Mouse (Mus musculus) forebrain, embryonic 11.5 days (tissue): ENCODE results near the gene Naf1. TPM values are rescaled to one million over a fixed set of nuclear protein-coding genes. Genes with fewer than 3 reads are reported as not detected.

Source experiments
- ATAC-seq: fragments of 200-750 bp; cut with Nextera tagmentation; replicated peaks from 2 replicates; pipeline ENCODE4 v1.8.0; 2017; ENCODE audit warnings: moderate TSS enrichment; ENCODE audit not compliant: low FRiP score
- DNase-seq: peaks from one replicate; pipeline ENCODE4 v3.0.0-alpha.2; 2017; ENCODE audit warnings: low spot score
- H3K27ac ChIP-seq: fragments of 300-500 bp; sonication (generic); 2 replicates; pipeline ENCODE4 v1.5.1; 2014; ENCODE audit warnings: low read depth, low read length
- H3K27me3 ChIP-seq: fragments of 300-500 bp; sonication (generic); 2 replicates; pipeline ENCODE4 v1.6.1; 2014; ENCODE audit warnings: mild to moderate bottlenecking, low read length, mixed read lengths; ENCODE audit not compliant: control insufficient read depth, insufficient read depth
- H3K36me3 ChIP-seq: fragments of 300-500 bp; sonication (generic); 2 replicates; pipeline ENCODE4 v1.6.1; 2014; ENCODE audit warnings: mild to moderate bottlenecking, low read length, moderate library complexity, mixed read lengths; ENCODE audit not compliant: control insufficient read depth, insufficient read depth
- H3K4me1 ChIP-seq: fragments of 300-500 bp; sonication (generic); replicated peaks from 2 replicates; pipeline ENCODE4 v1.6.1; 2014; ENCODE audit warnings: low read length, mixed read lengths; ENCODE audit not compliant: control insufficient read depth, insufficient read depth
- H3K4me2 ChIP-seq: fragments of 300-500 bp; sonication (generic); 2 replicates; pipeline ENCODE4 v1.6.1; 2014; ENCODE audit warnings: low read depth, mild to moderate bottlenecking, low read length, moderate library complexity, mixed read lengths; ENCODE audit not compliant: severe bottlenecking
- H3K4me3 ChIP-seq: fragments of 300-500 bp; sonication (generic); 2 replicates; pipeline ENCODE4 v1.5.1; 2014; ENCODE audit warnings: low read depth, low read length
- H3K9ac ChIP-seq: fragments of 300-500 bp; sonication (generic); 2 replicates; pipeline ENCODE4 v1.6.1; 2014; ENCODE audit warnings: low read length
- H3K9me3 ChIP-seq: fragments of 300-500 bp; sonication (generic); 2 replicates; pipeline ENCODE4 v1.6.1; 2016; ENCODE audit warnings: low read length, mixed read lengths; ENCODE audit not compliant: control insufficient read depth
- WGBS: fragments of 180-500 bp; shearing (Covaris S2); extraction: QIAGEN DNeasy Blood & Tissue Kit; methylation state at CpG from one replicate; pipeline ENCODE4 v1.1.7; 2014; 5-methylcytosine and 5-hydroxymethylcytosine counted together
- polyA plus RNA-seq: library from polyadenylated mRNA; unstranded; fragments of >200 nt; fragmentation: Nextera tagmentation; extraction: Ambion mirVana; gene quantifications from 2 replicates; pipeline ENCODE4 v1.2.1, GENCODE M21; 2014

The Naf1 gene
- polyA plus RNA-seq, 1 experiment from 2014 or later, result 5.9 TPM

DNA sequence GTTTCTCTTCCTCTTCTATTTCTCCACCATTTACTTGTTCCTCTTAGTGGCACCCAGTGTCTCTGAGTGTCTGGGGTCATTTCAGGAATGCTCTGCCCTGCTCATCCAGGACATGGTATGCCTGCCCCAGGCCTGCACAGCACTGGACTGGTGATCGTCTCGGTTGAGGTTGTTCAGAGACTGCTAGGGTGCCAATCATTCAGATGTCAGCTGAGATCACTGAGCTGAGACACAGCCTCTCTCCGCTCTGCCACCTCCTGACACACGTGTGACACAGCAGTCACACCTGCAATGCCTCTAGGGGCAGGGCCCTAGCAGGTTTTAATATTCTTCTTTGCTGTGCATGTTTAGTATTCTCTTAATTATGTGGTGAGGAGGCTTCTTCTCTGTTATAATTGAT, 58.5 kb downstream of the Naf1 start:
- Histone ChIP-seq H3K9me3 (no peaks in the 10 kb centered on the region), H3K36me3 (no peaks in the 10 kb centered on the region), H3K4me3 (no peak overlapping the region), H3K27ac (no peak overlapping the region), H3K4me2 (no peak overlapping the region), H3K4me1 (no peaks in the 10 kb centered on the region), H3K27me3 (no peaks in the 10 kb centered on the region), H3K9ac (no peak overlapping the region)
- ATAC-seq (0 out of 2 replicates have a peak, but pooled peaks have one; percentile 33), DNase-seq (no peak)
- WGBS, result 67% methylated on average over 4 of the region's 4 CpGs

DNA sequence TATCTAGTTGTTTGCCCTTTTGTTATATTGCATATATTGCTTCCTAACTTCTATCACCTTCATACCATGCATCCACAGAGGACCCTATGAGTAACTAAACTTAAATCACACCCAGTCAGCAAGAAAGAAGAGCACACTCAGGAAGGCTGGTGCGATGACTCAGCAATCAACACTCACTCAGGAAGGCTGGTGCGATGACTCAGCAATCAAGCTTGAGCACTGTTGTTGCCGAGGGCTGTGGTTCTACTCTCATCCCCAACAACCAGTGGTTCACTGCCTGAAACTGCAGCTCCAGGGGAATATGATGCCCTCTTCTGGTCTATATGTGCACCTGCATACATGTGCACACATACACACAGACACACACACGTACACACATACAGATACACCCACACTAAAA, 73.7 kb downstream of the Naf1 start:
- ATAC-seq, result no peak
- WGBS, result 98% methylated on average over 4 of the region's 4 CpGs

GRCm38 (mm10) chr8:66936236-66936635, 76.2 kb downstream of the Naf1 start:
- H3K36me3 ChIP-seq, result no peaks in the 10 kb centered on the region
- no peak overlapping the region for H3K9ac ChIP-seq
- no peak overlapping the region for H3K4me2 ChIP-seq
- no peak for DNase-seq
- no peak for ATAC-seq
- no peak overlapping the region for H3K4me3 ChIP-seq
- H3K27ac ChIP-seq, result no peak overlapping the region
- H3K4me1 ChIP-seq, result no peaks in the 10 kb centered on the region
- WGBS, result 81% methylated on average over 3 of the region's 3 CpGs
- H3K9me3 ChIP-seq, result no peaks in the 10 kb centered on the region
- no peaks in the 10 kb centered on the region for H3K27me3 ChIP-seq

More for the DNA sequence above, 73.7 kb downstream of the Naf1 start:
- no peak overlapping the region for H3K4me3 ChIP-seq
- H3K27ac ChIP-seq, result no peak overlapping the region
- no peaks in the 10 kb centered on the region for H3K27me3 ChIP-seq
- H3K4me2 ChIP-seq, result no peak overlapping the region
- H3K9me3 ChIP-seq, result no peaks in the 10 kb centered on the region
- DNase-seq, result no peak
- H3K4me1 ChIP-seq, result no peaks in the 10 kb centered on the region
- H3K9ac ChIP-seq, result no peak overlapping the region
- no peaks in the 10 kb centered on the region for H3K36me3 ChIP-seq

Other genes with a start within 250 kb of the Naf1 start
- gene Npy5r, start 172.1 kb upstream of the Naf1 start, polyA plus RNA-seq, result 0.15 TPM in 1 of 2 replicates, not detected in the other
- 0.73 and 1.0 TPM in 2 replicates for gene Npy1r, start 163.0 kb upstream of the Naf1 start, polyA plus RNA-seq